Mouse (Mus musculus): Measurements from ENCODE around the gene Actn4. TPM values are rescaled to one million over a fixed set of nuclear protein-coding genes. Genes with fewer than 3 reads are reported as not detected.

The Actn4 gene
- total RNA-seq, 2 experiments from 2014 or later, result 123 to 132 TPM

GRCm38 (mm10) chr7:28925317-28925716, 36.8 kb downstream of the Actn4 start:
- no peak for DNase-seq (ENCODE audit: low spot score in 2 of 2)

- no peak for DNase-seq (ENCODE audit: low spot score in 2 of 2)
These were observed 37.3 kb downstream of the Actn4 start for GRCm38 (mm10) chr7:28924802-28925201.

GRCm38 (mm10) chr7:28923865-28924291, 38.3 kb downstream of the Actn4 start:
- no peak for DNase-seq (ENCODE audit: low spot score in 2 of 2)

GRCm38 (mm10) chr7:28922606-28923005, 39.5 kb downstream of the Actn4 start:
- DNase-seq (ENCODE audit: low spot score in 2 of 2), result no peak

- DNase-seq (ENCODE audit: low spot score in 2 of 2), result no peak
These were observed 40.2 kb downstream of the Actn4 start for GRCm38 (mm10) chr7:28921722-28922465.

- DNase-seq (ENCODE audit: low spot score in 2 of 2), result no peak
These were observed 41.0 kb downstream of the Actn4 start for GRCm38 (mm10) chr7:28921178-28921577.

GRCm38 (mm10) chr7:28919815-28920214, 42.3 kb downstream of the Actn4 start:
- peak; percentile 45 to 64 for DNase-seq (ENCODE audit: low spot score in 2 of 2)

- no peak for DNase-seq (ENCODE audit: low spot score in 2 of 2)
These were observed 43.6 kb downstream of the Actn4 start for GRCm38 (mm10) chr7:28918540-28918939.

- DNase-seq (ENCODE audit: low spot score in 2 of 2), result peak; percentile 55 to 75
These were observed 44.4 kb downstream of the Actn4 start for GRCm38 (mm10) chr7:28917503-28918426.

- no peak for DNase-seq (ENCODE audit: low spot score in 2 of 2)
These were observed 45.6 kb downstream of the Actn4 start for GRCm38 (mm10) chr7:28916491-28916890.

GRCm38 (mm10) chr7:28913171-28913570, 49.0 kb downstream of the Actn4 start:
- DNase-seq (ENCODE audit: low spot score in 2 of 2), result no peak

GRCm38 (mm10) chr7:28911632-28912031, 50.5 kb downstream of the Actn4 start:
- no peak for DNase-seq (ENCODE audit: low spot score in 2 of 2)

- DNase-seq (ENCODE audit: low spot score in 2 of 2), result no peak
These were observed 54.9 kb downstream of the Actn4 start for GRCm38 (mm10) chr7:28907195-28907594.

GRCm38 (mm10) chr7:28903778-28904177, 58.4 kb downstream of the Actn4 start:
- peak in 1 of 2 experiments; percentile 56 for DNase-seq (ENCODE audit: low spot score in 2 of 2)

- peak; percentile 45 to 57 for DNase-seq (ENCODE audit: low spot score in 2 of 2)
These were observed 59.3 kb downstream of the Actn4 start for GRCm38 (mm10) chr7:28902809-28903208.

- DNase-seq (ENCODE audit: low spot score in 2 of 2), result no peak
These were observed 60.0 kb downstream of the Actn4 start for GRCm38 (mm10) chr7:28902180-28902579.

GRCm38 (mm10) chr7:28901311-28902125, 60.6 kb downstream of the Actn4 start:
- DNase-seq (ENCODE audit: low spot score in 2 of 2), result peak in 1 of 2 experiments; percentile 47

- no peak for DNase-seq (ENCODE audit: low spot score in 2 of 2)
These were observed 62.2 kb downstream of the Actn4 start for GRCm38 (mm10) chr7:28899972-28900371.

GRCm38 (mm10) chr7:28897661-28898060, 64.5 kb downstream of the Actn4 start:
- DNase-seq (ENCODE audit: low spot score in 2 of 2), result no peak

- DNase-seq (ENCODE audit: low spot score in 2 of 2), result no peak
These were observed 67.2 kb downstream of the Actn4 start for GRCm38 (mm10) chr7:28894942-28895341.

GRCm38 (mm10) chr7:28893643-28894265, 68.4 kb downstream of the Actn4 start:
- no peak for DNase-seq (ENCODE audit: low spot score in 2 of 2)

Data from layer of hippocampus, postnatal 14 days (tissue).